Mouse (Mus musculus): ENCODE measurements around the gene Cyp4f13. TPM values are rescaled to one million over a fixed set of nuclear protein-coding genes. Genes with fewer than 3 reads are reported as not detected.

Cyp4f13 gene
- polyA plus RNA-seq (2015; fragmentation: Nextera tagmentation; extraction: Ambion mirVana), result 4.0 and 5.0 TPM in 2 replicates

- WGBS (ENCODE audit: insufficient replicate concordance), result 9% methylated on average over 12 of the region's 12 CpGs
- 0 out of 2 replicates have a peak, but pooled peaks cover 3% of the 10 kb centered on the region for H3K27me3 ChIP-seq
These were observed at the start of gene Cyp4f13 for GRCm38 (mm10) chr17:32947215-32947914. TSS of gene Cyp4f13 (minus strand) at chr17:32947402.

DNA sequence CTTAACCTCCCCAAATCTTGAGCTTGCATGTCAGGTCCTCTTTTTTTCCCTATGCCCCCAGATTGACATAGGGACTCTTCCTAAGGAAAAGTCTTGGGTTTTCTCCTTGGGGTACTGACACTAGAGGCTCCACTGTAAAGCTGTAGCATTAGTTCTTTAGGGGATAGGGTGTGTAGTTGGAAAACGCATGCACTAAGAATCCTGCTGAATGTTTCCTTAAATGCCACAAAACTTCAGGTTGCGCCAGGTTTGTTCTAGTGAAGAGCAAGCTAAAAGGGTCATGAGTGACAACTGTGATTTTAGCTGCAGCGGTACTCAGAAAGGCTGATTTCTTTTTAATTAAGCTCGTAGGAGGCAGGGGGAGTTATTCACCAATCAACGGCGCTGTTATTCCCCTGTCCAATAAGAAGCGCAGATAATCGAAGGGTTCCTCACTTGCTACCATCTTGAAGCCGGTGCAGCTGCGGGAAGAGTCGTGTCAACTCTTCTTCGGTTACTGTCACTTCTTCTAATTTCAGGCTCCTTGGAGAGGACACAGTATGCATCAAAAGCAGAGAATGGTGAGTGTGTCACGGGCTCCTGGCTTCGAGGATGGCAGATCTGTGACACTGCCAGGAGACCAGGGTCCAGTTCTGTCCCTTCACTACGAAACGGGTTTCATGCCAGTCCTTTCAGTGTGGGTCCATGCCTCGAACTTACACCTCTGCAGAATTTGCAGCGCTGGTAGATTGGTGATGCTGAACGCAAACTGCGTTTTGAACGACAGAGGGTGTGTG, 45.7 kb upstream of the Cyp4f13 start, which contains the start of gene Zfp952:
TSS of gene Zfp952 (plus strand) at position 431 of the 776 bp plus-strand sequence.
- Histone ChIP-seq H3K9me3 (replicated peaks) (no peaks in the 10 kb centered on the region), H3K4me2 (peak within 1 kb of the TSS; percentile 83), H3K27me3 (no peaks in the 10 kb centered on the region), H3K4me1 (replicated peaks) (peaks cover 18% of the 10 kb centered on the region), H3K36me3 (peaks cover 16% of the 10 kb centered on the region), H3K27ac (peak within 1 kb of the TSS; percentile 63; the same call in 1 of the 2 replicates), H3K9ac (peak within 1 kb of the TSS; percentile 80), H3K4me3 (replicated peaks) (peak within 1 kb of the TSS; percentile 77)
- 2% methylated on average over 21 of the region's 21 CpGs for WGBS (ENCODE audit: insufficient replicate concordance)
- ATAC-seq (ENCODE audit: low read depth), result peak; percentile 94
- DNase-seq, result peak; percentile 72

More at GRCm38 (mm10) chr17:32947215-32947914, at the start of gene Cyp4f13:
- H3K4me3 ChIP-seq (replicated peaks), result peak within 1 kb of the TSS; percentile 65
- H3K9ac ChIP-seq, result peak within 1 kb of the TSS; percentile 71
- ATAC-seq (ENCODE audit: low read depth) (peak; percentile 95), DNase-seq (peak; percentile 70)
- H3K9me3 ChIP-seq (replicated peaks), result no peaks in the 10 kb centered on the region
- H3K4me1 ChIP-seq (replicated peaks), result peaks cover 19% of the 10 kb centered on the region
- peak within 1 kb of the TSS; percentile 59; the same call in 1 of the 2 replicates for H3K27ac ChIP-seq
- peak within 1 kb of the TSS; percentile 80 for H3K4me2 ChIP-seq
- no peaks in the 10 kb centered on the region for H3K36me3 ChIP-seq

DNA sequence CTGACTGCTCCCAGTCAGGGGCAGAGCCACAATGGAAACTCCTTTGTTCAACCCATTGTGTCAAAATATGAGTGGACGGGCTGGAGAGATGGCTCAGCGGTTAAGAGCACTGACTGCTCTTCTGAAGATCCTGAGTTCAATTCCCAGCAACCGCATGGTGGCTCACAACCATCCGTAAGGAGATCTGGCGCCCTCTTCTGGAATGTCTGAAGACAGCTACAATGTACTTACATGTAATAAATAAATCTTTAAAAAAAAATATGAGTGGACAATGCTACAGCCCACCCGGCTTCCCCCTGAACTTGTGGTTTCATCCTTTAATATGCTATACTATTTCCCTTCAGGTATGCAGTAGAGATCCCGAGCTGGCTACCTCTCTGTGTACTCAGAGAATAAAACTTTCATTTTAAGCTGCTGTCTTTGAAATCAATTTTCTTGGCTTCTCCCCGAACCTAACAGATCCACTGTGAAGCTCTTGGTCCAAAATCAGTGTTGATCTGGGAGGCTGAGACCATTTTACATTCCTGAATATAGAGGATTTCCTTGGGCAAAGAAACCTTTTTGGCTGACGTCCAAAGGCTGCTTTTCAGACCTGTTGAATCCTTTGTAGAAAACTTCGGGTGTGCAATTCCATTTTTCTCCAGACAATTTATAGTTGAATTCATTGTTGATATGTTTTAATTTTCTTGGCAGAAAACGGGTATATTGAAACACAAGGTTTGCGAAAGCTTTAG, 44.9 kb upstream of the Cyp4f13 start:
- H3K4me3 ChIP-seq (replicated peaks), result peak overlapping the region; percentile 77
- no peaks in the 10 kb centered on the region for H3K9me3 ChIP-seq (replicated peaks)
- peak overlapping the region; percentile 83 for H3K4me2 ChIP-seq
- no peak for ATAC-seq (ENCODE audit: low read depth)
- no peaks in the 10 kb centered on the region for H3K27me3 ChIP-seq
- 56% methylated on average over 12 of the region's 12 CpGs for WGBS (ENCODE audit: insufficient replicate concordance)
- peaks cover 18% of the 10 kb centered on the region for H3K4me1 ChIP-seq (replicated peaks)
- peak; percentile 38 for DNase-seq
- peak overlapping the region; percentile 80; the same call in 1 of the 2 replicates for H3K9ac ChIP-seq
- no peak overlapping the region for H3K27ac ChIP-seq
- H3K36me3 ChIP-seq, result peaks cover 16% of the 10 kb centered on the region

DNA sequence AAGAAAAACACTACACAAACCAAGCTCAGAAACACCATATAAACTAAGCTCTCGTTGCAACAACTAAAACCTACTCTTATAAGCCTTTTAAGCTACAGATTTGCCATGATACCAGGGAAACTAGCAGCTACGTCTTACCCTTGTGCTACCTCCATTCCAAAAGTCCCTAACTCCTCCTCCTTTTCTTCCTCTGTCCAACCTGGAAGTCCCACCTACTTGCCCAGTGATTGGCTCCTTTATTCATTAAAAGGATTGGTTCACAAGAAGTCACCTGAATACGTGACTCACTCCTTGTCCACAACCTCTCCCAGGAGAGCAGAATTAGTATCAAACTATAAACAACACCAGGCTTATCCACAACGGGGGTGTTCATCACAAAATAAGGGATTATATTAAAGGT, 39.1 kb upstream of the Cyp4f13 start:
- H3K27ac ChIP-seq, result no peak overlapping the region
- no peaks in the 10 kb centered on the region for H3K4me1 ChIP-seq (replicated peaks)
- no peak overlapping the region for H3K4me3 ChIP-seq (replicated peaks)
- no peaks in the 10 kb centered on the region for H3K36me3 ChIP-seq
- DNase-seq (no peak), ATAC-seq (ENCODE audit: low read depth) (no peak)
- no peaks in the 10 kb centered on the region for H3K27me3 ChIP-seq
- no peak overlapping the region for H3K4me2 ChIP-seq
- 59% methylated on average over 4 of the region's 4 CpGs for WGBS (ENCODE audit: insufficient replicate concordance)
- no peaks in the 10 kb centered on the region for H3K9me3 ChIP-seq (replicated peaks)
- H3K9ac ChIP-seq, result no peak overlapping the region

GRCm38 (mm10) chr17:32981361-32981760, 34.2 kb upstream of the Cyp4f13 start:
- ATAC-seq (ENCODE audit: low read depth) (no peak), DNase-seq (no peak)
- Histone ChIP-seq H3K4me2 (no peak overlapping the region), H3K4me3 (replicated peaks) (no peak overlapping the region), H3K36me3 (peaks cover 32% of the 10 kb centered on the region), H3K9ac (no peak overlapping the region), H3K4me1 (replicated peaks) (no peaks in the 10 kb centered on the region), H3K27ac (no peak overlapping the region), H3K27me3 (no peaks in the 10 kb centered on the region), H3K9me3 (replicated peaks) (no peaks in the 10 kb centered on the region)
- 88% methylated on average over 4 of the region's 4 CpGs for WGBS (ENCODE audit: insufficient replicate concordance)

DNA sequence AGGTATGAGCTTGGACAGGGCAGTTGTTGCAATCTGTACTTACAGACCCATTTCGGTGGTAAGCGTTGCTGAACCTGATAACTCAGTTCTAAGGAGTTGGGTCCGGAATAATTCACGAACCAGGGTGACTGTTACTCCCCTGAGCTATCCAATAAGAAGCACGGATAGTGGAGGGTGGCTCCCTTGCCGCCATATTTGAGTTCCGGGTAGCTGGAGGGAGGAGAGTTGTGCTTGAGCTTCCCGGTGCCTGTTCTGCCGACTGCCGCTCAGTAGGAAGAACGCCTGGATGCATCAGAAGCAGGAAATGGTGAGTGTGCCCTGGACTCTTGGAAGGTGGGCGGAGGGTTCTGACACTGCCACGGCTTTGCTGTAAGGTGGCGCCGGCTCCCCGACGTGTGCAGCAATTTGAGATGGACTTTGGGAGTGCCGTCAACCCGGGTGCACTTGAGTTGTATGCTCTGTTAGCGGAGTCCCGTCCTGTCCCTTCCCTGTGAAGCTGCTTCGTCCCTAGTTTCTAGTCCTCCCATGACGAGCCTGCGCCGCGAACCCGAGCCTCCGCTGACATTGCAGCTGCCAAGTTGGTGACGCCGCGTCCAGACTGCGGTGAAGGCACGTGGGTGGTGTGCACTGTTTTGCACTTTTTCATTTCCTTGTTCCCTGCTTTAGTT, 18.6 kb upstream of the Cyp4f13 start, which contains the start of gene Zfp472:
TSS of gene Zfp472 (plus strand) at position 192 of the 668 bp plus-strand sequence.
- peak within 1 kb of the TSS; percentile 84 for H3K27ac ChIP-seq
- under 1% methylated on average over 33 of the region's 33 CpGs for WGBS (ENCODE audit: insufficient replicate concordance)
- DNase-seq (peak; percentile 85), ATAC-seq (ENCODE audit: low read depth) (peak; percentile 98)
- peaks cover 7% of the 10 kb centered on the region; the same call in 1 of the 2 replicates for H3K27me3 ChIP-seq
- peak within 1 kb of the TSS; percentile 88 for H3K4me2 ChIP-seq
- H3K36me3 ChIP-seq, result no peaks in the 10 kb centered on the region
- H3K4me3 ChIP-seq (replicated peaks), result peak within 1 kb of the TSS; percentile 78
- peak within 1 kb of the TSS; percentile 81 for H3K9ac ChIP-seq
- H3K4me1 ChIP-seq (replicated peaks), result peaks cover 33% of the 10 kb centered on the region
- H3K9me3 ChIP-seq (replicated peaks), result no peaks in the 10 kb centered on the region

DNA sequence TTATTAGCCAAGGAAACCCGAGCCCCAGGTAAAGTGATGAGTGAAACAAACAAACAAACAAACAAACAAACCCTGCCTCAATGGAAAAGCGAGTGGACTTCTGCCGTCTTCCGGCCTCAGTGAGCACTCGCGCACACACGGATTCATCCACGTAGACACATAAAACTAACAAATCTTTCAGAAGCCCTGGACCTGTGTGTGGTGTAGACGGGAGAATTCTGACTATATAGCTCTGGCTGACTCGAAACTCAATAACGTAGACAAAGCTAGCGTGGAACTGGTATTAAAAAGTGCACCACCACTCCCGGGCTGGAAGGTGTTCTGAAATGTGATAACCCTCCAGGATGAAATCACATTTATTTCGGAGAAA, 18.0 kb upstream of the Cyp4f13 start:
- peak overlapping the region; percentile 78 for H3K4me3 ChIP-seq (replicated peaks)
- no peaks in the 10 kb centered on the region for H3K36me3 ChIP-seq
- WGBS (ENCODE audit: insufficient replicate concordance), result 1% methylated on average over 14 of the region's 14 CpGs
- no peak for DNase-seq
- peaks cover 7% of the 10 kb centered on the region; the same call in 1 of the 2 replicates for H3K27me3 ChIP-seq
- peak overlapping the region; percentile 84 for H3K27ac ChIP-seq
- peak overlapping the region; percentile 81 for H3K9ac ChIP-seq
- H3K4me2 ChIP-seq, result peak overlapping the region; percentile 88
- no peaks in the 10 kb centered on the region for H3K9me3 ChIP-seq (replicated peaks)
- H3K4me1 ChIP-seq (replicated peaks), result peaks cover 36% of the 10 kb centered on the region
- ATAC-seq (ENCODE audit: low read depth), result no peak; the same call in 1 of the 2 replicates

GRCm38 (mm10) chr17:32951441-32951840, 4.2 kb upstream of the Cyp4f13 start:
- no peak overlapping the region for H3K4me3 ChIP-seq (replicated peaks)
- no peak overlapping the region for H3K27ac ChIP-seq
- no peak overlapping the region for H3K4me2 ChIP-seq
- no peak overlapping the region for H3K9ac ChIP-seq
- H3K36me3 ChIP-seq, result no peaks in the 10 kb centered on the region
- H3K9me3 ChIP-seq (replicated peaks), result no peaks in the 10 kb centered on the region
- 0 out of 2 replicates have a peak, but pooled peaks cover 3% of the 10 kb centered on the region for H3K27me3 ChIP-seq
- DNase-seq, result peak; percentile 43
- H3K4me1 ChIP-seq (replicated peaks), result peaks cover 13% of the 10 kb centered on the region
- no peak for ATAC-seq (ENCODE audit: low read depth)
- WGBS (ENCODE audit: insufficient replicate concordance), result 20% methylated on average over 16 of the region's 16 CpGs

- Histone ChIP-seq H3K27ac (no peak overlapping the region), H3K4me3 (replicated peaks) (no peak overlapping the region), H3K36me3 (no peaks in the 10 kb centered on the region), H3K9ac (no peak overlapping the region), H3K4me2 (no peak overlapping the region), H3K4me1 (replicated peaks) (peaks cover 17% of the 10 kb centered on the region), H3K27me3 (0 out of 2 replicates have a peak, but pooled peaks cover 3% of the 10 kb centered on the region), H3K9me3 (replicated peaks) (no peaks in the 10 kb centered on the region)
- ATAC-seq (ENCODE audit: low read depth) (no peak), DNase-seq (no peak)
- WGBS (ENCODE audit: insufficient replicate concordance), result 53% methylated on average over 11 of the region's 11 CpGs
These were observed 3.8 kb upstream of the Cyp4f13 start for GRCm38 (mm10) chr17:32951006-32951405.

- H3K4me2 ChIP-seq, result no peak overlapping the region
- H3K4me3 ChIP-seq (replicated peaks), result no peak overlapping the region
- peaks cover 19% of the 10 kb centered on the region for H3K4me1 ChIP-seq (replicated peaks)
- no peak overlapping the region for H3K27ac ChIP-seq
- H3K9me3 ChIP-seq (replicated peaks), result no peaks in the 10 kb centered on the region
- no peak for DNase-seq
- no peak for ATAC-seq (ENCODE audit: low read depth)
- WGBS (ENCODE audit: insufficient replicate concordance), result 63% methylated on average over 3 of the region's 3 CpGs
- H3K27me3 ChIP-seq, result 0 out of 2 replicates have a peak, but pooled peaks cover 3% of the 10 kb centered on the region
- no peaks in the 10 kb centered on the region for H3K36me3 ChIP-seq
- no peak overlapping the region for H3K9ac ChIP-seq
These were observed 2.9 kb upstream of the Cyp4f13 start for GRCm38 (mm10) chr17:32950136-32950535.

Data from liver, embryonic 13.5 days (tissue).